14 mouse cellular contexts compared by ENCODE assay signal in the genomic region with DNA sequence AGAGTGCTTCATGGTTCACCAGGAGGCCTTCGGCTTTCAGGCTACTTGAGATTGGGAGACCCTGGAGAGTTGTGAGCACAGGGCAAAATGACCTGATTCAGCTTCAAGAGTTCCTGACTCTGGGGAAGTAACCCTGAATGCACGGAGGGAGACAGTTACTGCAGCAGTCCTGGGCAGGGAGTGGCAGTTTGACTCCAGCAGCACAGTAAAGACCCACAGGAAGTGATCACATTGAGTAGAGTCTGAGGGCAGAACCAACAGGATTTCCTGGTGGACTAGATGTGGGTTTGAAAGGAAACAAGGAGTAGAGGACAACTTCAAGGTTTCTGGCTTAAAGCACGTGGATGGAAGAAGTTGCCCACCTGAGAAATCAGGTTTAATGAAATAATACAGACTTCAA.
A peak's percentile ranks its signal among the peaks of the same experiment; 100 is the strongest.
DNase-seq lines count a peak whose midpoint lies in the region; ATAC-seq and TF ChIP-seq lines count a peak whose summit lies in the region.
"Had no signal": no experiment of that assay in that cellular context is flagged by ENCODE, and none has a peak within 500 bp of the region (broad histone marks: within the 10 kb centered on the region; RNA-seq: fewer than 3 reads in every experiment).

No protein-coding gene starts in this region.

- no peaks in the 10 kb centered on the region for H3K36me3 ChIP-seq in lung, embryonic 14.5 days (ENCODE audit: insufficient read depth)
- H3K36me3 ChIP-seq: lung, embryonic 15.5 days had no signal

- no peak overlapping the region for H3K9ac ChIP-seq in lung, embryonic 14.5 days
- H3K9ac ChIP-seq: forebrain, postnatal 0 days; hindbrain, embryonic 14.5 days; lung, embryonic 15.5 days had no signal

- no peak overlapping the region for H3K4me3 ChIP-seq in lung, embryonic 14.5 days (ENCODE audit: low read depth, low read length)
- H3K4me3 ChIP-seq: lung, embryonic 15.5 days had no signal

- DNase-seq in lung, embryonic 14.5 days: no peak
- DNase-seq in lung, postnatal 4 days: no peak
- DNase-seq in ES-CJ7 (ENCODE audit: low read depth, low spot score) (peak; percentile 12), adipocyte (ENCODE audit: low spot score) (no peak)
- peak; percentile 60 for DNase-seq in thymus, postnatal 0 days (ENCODE audit: low spot score)
- no peak for DNase-seq in urinary bladder, postnatal 14 days (ENCODE audit: low spot score)
- DNase-seq in adrenal gland, postnatal 25 days: no peak
- DNase-seq: cerebellum, postnatal 25 days; forebrain, postnatal 0 days; layer of hippocampus, adult 9-11 months had no signal

- H3K9me3 ChIP-seq in lung, embryonic 14.5 days (ENCODE audit: low read depth, low read length): no peaks in the 10 kb centered on the region
- H3K9me3 ChIP-seq: G1E; lung, embryonic 15.5 days had no signal

- ATAC-seq in lung, embryonic 14.5 days (ENCODE audit: insufficient read depth): no peak
- peak; percentile 96 for ATAC-seq in inflammation-experienced regulatory T-cells, adult 6 months
- ATAC-seq: forebrain, postnatal 0 days had no signal

- H3K27me3 ChIP-seq in lung, embryonic 14.5 days (ENCODE audit: insufficient read depth, low read length): no peaks in the 10 kb centered on the region
- H3K27me3 ChIP-seq: lung, embryonic 15.5 days had no signal

- 74% methylated on average over 3 of the region's 3 CpGs for WGBS in lung, embryonic 14.5 days

- H3K4me2 ChIP-seq in lung, embryonic 14.5 days: no peak overlapping the region
- H3K4me2 ChIP-seq: hindbrain, embryonic 14.5 days; lung, embryonic 15.5 days had no signal

- 0 out of 2 replicates have a peak overlapping the region, but pooled peaks have one; percentile 40 for H3K27ac ChIP-seq in lung, embryonic 14.5 days (ENCODE audit: low read depth)
- H3K27ac ChIP-seq: hindbrain, embryonic 14.5 days; lung, embryonic 15.5 days had no signal

- H3K4me1 ChIP-seq in lung, embryonic 14.5 days (ENCODE audit: insufficient read depth): no peaks in the 10 kb centered on the region

- no peak for TF ChIP-seq CTCF in lung, embryonic 14.5 days (IDR thresholded peaks at IDR 0.05; ENCODE audit: low read depth)

Comparison
In these comparisons a context has a peak if more than half of its experiments do, and no peak if none do; other contexts are left out.
1. DNase-seq: peak in ES-CJ7 (single experiment) and thymus, postnatal 0 days (single experiment); none in lung, embryonic 14.5 days (single experiment), lung, postnatal 4 days (0 of 2), adipocyte (single experiment), urinary bladder, postnatal 14 days (single experiment) and adrenal gland, postnatal 25 days (single experiment).